Mouse (Mus musculus) lung, postnatal 0 days (tissue): ENCODE measurements around the gene Gm20388.

Experiments
- CTCF ChIP-seq: IDR thresholded peaks from 2 replicates; pipeline ENCODE4 v1.5.1; 2016; ENCODE audit warnings: antibody characterized with exemption, mild to moderate bottlenecking
- EP300 ChIP-seq: IDR thresholded peaks from 2 replicates; pipeline ENCODE4 v1.6.1; 2016; ENCODE audit warnings: antibody characterized with exemption, mild to moderate bottlenecking, control low read depth

- no peak for TF ChIP-seq CTCF
- TF ChIP-seq EP300, result no peak
Observed at GRCm38 (mm10) chr8:120847735-120848134, 937.1 kb downstream of the Gm20388 start.
